Mouse (Mus musculus) midbrain, embryonic 13.5 days (tissue): ENCODE measurements around the gene Bcan. TPM values are rescaled to one million over a fixed set of nuclear protein-coding genes. Genes with fewer than 3 reads are reported as not detected.
A peak's percentile ranks its signal among the peaks of the same experiment; 100 is the strongest.

ENCODE experiments used
- ATAC-seq: fragments of 200-750 bp; cut with Nextera tagmentation; 2 replicates; pipeline ENCODE4 v1.8.0; 2017; ENCODE audit warnings: mild to moderate bottlenecking, moderate TSS enrichment, moderate library complexity
- H3K27ac ChIP-seq: fragments of 300-500 bp; sonication (generic); 2 replicates; pipeline ENCODE4 v1.5.1; 2015; ENCODE audit warnings: inconsistent platforms, mild to moderate bottlenecking, moderate library complexity
- H3K27me3 ChIP-seq: fragments of 300-500 bp; sonication (generic); 2 replicates; pipeline ENCODE4 v1.6.1; 2015; ENCODE audit warnings: mild to moderate bottlenecking, inconsistent platforms
- H3K36me3 ChIP-seq: fragments of 300-500 bp; sonication (generic); 2 replicates; pipeline ENCODE4 v1.6.1; 2015; ENCODE audit warnings: mild to moderate bottlenecking, inconsistent platforms
- H3K4me1 ChIP-seq: fragments of 300-500 bp; sonication (generic); replicated peaks from 2 replicates; pipeline ENCODE4 v1.6.1; 2015; ENCODE audit warnings: inconsistent platforms
- H3K4me2 ChIP-seq: fragments of 300-500 bp; sonication (generic); replicated peaks from 2 replicates; pipeline ENCODE4 v1.6.1; 2015; ENCODE audit warnings: moderate library complexity, mild to moderate bottlenecking, inconsistent platforms
- H3K4me3 ChIP-seq: fragments of 300-500 bp; sonication (generic); replicated peaks from 2 replicates; pipeline ENCODE4 v1.5.1; 2015; ENCODE audit warnings: mild to moderate bottlenecking, inconsistent platforms
- H3K9ac ChIP-seq: fragments of 300-500 bp; sonication (generic); replicated peaks from 2 replicates; pipeline ENCODE4 v1.6.1; 2015; ENCODE audit warnings: mild to moderate bottlenecking, inconsistent platforms
- H3K9me3 ChIP-seq: fragments of 300-500 bp; sonication (generic); 2 replicates; pipeline ENCODE4 v1.6.1; 2016; ENCODE audit warnings: mild to moderate bottlenecking, inconsistent platforms
- WGBS: fragments of 180-500 bp; shearing (Covaris S2); methylation state at CpG from one replicate; pipeline ENCODE4 v1.1.7; 2015; 5-methylcytosine and 5-hydroxymethylcytosine counted together
- polyA plus RNA-seq: library from polyadenylated mRNA; unstranded; fragments of >200 nt; fragmentation: Nextera tagmentation; extraction: Ambion mirVana; gene quantifications from 2 replicates; pipeline ENCODE4 v1.2.1, GENCODE M21; 2015

Gene Bcan
- polyA plus RNA-seq, 1 experiment from 2014 or later = 10.1 TPM

DNA sequence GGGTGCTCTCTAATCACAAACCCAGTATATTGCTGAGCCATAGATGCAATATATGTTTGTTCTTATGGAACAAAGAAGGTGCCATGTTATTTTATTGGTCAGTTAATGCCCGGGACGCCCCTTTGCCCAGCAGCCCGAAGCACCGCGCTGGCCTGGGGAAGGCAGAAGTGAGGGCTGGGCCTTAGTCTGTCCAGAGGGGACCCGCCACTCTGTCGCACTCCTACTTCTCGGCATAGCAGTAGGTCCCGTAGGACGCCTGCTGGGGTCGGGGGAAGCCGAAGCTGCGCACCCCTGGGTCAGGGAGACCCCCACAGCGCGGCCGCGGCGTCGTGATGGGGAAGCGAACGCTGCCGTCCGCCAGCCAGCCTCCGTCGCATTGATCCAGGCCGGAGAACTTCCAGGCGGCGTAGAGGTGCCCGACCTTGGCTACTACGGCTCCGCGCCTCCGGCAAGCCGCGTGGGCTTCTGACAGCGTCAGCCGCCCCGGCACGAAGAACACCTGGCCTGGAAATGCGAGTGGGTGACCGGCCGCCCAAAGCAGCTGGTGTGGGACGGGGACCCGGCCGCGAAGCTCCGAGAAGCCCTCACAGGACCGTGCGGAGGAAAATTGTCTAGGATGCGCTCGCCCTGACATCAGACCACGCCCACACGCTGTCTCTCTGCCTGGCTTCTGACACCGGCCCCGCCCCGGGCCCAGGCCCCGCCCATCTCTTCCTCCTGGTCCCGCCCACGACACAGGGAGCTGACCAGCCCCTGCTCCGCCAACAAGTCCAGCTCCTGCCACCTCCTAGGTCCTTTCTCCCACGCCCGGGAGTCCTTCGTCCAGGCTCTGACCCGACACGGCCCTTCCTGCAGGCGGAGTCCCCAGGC, 22.5 kb upstream of the Bcan start:
- Histone ChIP-seq H3K27me3 (peaks cover 83% of the 10 kb centered on the region), H3K9me3 (0 out of 2 replicates have a peak, but pooled peaks cover 4% of the 10 kb centered on the region), H3K4me2 (peak overlapping the region; percentile 95), H3K36me3 (no peaks in the 10 kb centered on the region), H3K4me3 (peak overlapping the region; percentile 57), H3K9ac (peak overlapping the region; percentile 61), H3K4me1 (peaks cover 22% of the 10 kb centered on the region), H3K27ac (no peak overlapping the region)
- under 1% methylated on average over 62 of the region's 66 CpGs for WGBS
- ATAC-seq = peak; percentile 86

DNA sequence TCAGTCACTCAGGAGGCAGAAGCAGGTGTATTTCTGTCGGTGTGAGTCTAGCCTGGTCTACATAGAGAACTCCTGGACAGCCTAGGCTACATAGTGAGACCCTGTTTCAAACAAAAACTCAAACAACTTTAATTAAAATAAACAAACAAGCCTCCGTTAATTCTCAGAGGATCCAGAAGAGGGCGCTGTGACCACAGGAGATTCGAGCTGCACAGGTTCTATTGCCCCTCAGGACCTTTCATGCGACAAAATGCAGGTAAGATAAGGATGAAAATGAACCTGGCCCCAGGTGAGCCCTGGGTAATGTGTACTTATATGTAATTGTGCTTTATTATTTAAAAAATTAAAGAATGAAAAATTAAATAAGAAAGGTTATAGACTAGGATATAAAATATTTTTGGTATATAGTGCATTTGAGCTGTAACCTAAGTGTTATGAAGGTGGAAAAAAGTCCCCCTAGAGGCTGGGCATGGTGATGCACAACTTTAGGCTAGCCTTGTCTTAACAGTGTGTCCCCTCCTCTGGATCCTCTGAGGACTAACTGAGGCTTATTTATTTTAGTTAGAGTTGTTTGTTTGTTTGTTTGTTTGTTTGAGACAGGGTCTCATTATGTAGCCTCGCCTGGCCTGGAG, 10.7 kb upstream of the Bcan start:
- no peaks in the 10 kb centered on the region for H3K9me3 ChIP-seq
- no peak for ATAC-seq
- no peak overlapping the region for H3K9ac ChIP-seq
- H3K4me1 ChIP-seq = no peaks in the 10 kb centered on the region
- no peak overlapping the region for H3K27ac ChIP-seq
- H3K4me2 ChIP-seq = no peak overlapping the region
- H3K36me3 ChIP-seq = no peaks in the 10 kb centered on the region
- peaks cover 4% of the 10 kb centered on the region for H3K27me3 ChIP-seq
- WGBS = 9% methylated on average over 6 of the region's 6 CpGs
- no peak overlapping the region for H3K4me3 ChIP-seq

DNA sequence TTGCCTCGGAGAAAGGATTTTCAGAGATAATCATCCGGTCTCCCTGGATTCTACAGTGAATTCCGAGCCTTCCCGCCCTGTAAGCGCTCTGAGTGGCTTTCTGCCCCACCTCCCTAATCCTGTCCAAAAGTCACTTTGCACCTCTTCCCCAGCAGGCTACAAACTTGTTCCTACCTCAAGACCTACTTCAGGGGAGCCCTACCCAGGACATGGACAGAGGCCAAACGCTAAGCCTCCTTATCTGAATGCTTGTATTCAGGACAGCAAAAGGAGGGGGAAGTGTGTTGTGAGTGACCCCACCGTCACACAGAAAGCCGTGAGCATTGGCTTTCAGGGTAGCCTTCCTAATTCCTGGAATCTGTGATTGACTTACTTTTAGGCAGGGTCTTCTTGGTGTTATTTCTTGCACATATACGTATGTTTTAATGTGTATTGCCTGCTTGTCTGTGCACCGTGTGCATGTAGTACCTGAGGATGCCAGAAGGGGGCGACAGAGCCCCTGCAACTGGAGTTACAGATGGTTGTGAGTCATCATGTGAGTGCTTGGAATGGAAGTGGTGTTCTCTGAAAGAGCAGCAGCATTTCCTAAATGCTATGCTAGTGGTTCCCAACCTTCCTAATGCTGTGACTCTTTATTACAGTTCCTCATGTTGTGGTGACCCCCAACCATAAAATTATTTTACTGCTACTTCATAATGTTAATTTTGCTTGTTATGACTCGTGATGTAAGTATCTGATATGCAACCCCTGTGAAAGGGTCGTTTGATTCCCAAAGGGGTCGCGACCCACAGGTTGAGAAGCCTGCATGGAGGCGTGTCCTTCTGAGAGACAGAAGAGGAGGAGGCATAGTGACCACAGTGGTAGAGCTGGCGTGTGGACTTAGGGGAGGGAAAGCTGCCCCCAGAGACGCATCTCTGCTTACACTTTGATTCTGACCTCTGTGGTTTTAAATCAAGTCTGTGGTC, 6.1 kb upstream of the Bcan start:
- H3K4me2 ChIP-seq = no peak overlapping the region
- H3K4me1 ChIP-seq = peaks cover 9% of the 10 kb centered on the region; the same call in 1 of the 2 replicates
- H3K9me3 ChIP-seq = no peaks in the 10 kb centered on the region
- WGBS = 84% methylated on average over 18 of the region's 18 CpGs
- H3K9ac ChIP-seq = no peak overlapping the region
- ATAC-seq = no peak
- no peaks in the 10 kb centered on the region for H3K36me3 ChIP-seq
- H3K4me3 ChIP-seq = no peak overlapping the region
- peaks cover 38% of the 10 kb centered on the region for H3K27me3 ChIP-seq
- H3K27ac ChIP-seq = no peak overlapping the region

DNA sequence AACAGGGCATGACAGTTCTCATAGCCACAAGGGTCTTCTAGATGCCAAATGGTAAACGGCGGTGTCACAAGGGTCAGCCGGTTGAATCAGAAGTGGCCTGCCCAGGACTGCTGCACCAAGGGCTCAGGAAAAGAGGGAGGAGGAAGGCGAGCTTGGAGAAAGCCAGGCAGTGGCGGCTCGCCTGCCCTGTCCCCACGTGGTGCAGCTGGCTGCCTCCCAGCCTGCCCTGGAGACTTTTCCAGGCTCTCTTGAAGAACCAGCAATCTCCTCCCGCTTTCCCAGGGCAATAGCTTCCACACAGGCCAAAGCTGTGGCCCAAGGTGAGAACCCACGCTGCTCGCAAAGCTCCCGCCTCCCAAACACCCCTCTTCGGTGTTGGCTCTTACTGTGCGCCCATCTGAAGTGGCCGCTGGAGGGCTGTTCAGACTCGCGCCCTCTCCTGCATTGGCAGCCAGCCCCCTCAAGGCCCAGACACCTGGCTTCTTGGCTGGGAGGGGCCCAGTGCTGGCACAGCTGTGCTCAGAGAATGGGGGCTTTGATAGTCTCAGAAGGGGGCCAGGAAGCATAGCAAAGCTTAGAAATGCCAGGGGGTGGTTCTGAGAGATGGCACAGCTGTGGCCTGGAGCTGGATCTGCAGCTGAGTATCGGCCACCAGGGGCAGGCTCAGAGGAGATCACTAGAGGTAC, 2.4 kb upstream of the Bcan start:
- no peak overlapping the region for H3K4me2 ChIP-seq
- peaks cover 38% of the 10 kb centered on the region for H3K4me1 ChIP-seq
- no peak overlapping the region for H3K4me3 ChIP-seq
- peak; percentile 31; the same call in 1 of the 2 replicates for ATAC-seq
- H3K27ac ChIP-seq = no peak overlapping the region
- H3K36me3 ChIP-seq = no peaks in the 10 kb centered on the region
- H3K9me3 ChIP-seq = no peaks in the 10 kb centered on the region
- H3K9ac ChIP-seq = no peak overlapping the region
- 3% methylated on average over 17 of the region's 17 CpGs for WGBS
- peaks cover 71% of the 10 kb centered on the region for H3K27me3 ChIP-seq

DNA sequence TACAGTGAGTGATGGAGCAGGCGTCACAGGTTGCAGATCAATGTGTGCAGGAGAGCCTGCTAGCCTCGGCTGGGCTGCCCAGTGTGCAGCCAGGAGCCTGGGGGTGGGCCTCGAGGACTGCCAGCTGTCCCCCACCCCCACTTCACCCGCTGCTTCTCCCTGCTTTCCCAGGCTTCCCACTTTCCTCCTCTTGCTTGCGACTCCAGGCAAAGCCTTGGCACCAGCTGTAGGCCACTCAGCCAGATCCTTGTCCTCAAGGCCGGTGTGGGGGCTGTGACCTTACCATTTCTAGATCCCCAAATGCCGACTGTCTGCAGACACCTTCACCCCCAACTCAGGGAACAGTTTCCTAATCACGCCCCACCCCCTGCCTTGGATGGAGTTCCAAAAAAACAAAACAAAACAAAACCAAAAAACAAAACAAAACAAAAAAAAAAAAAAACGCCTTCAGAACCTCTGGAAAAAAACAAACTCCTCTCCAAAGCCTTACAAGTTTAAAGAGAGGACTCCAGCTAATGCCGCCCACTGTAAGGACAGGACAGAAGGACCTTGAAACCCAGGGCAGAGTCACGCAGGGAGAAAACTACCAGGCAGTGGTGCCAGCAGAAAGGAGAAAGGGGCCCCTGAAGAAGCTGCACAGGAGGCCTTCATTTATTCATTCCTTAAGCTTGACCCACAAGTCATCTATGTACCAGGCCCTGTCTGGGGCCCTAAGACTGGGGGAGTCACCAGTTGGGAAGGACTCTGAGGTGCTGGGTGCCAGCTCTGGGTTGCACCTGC, 976 bp upstream of the Bcan start:
- Histone ChIP-seq H3K27ac (no peak overlapping the region), H3K9me3 (no peaks in the 10 kb centered on the region), H3K4me1 (peaks cover 49% of the 10 kb centered on the region), H3K36me3 (no peaks in the 10 kb centered on the region), H3K27me3 (peaks cover 85% of the 10 kb centered on the region), H3K4me3 (peak overlapping the region; percentile 40), H3K9ac (no peak overlapping the region), H3K4me2 (peak overlapping the region; percentile 66)
- WGBS = 12% methylated on average over 11 of the region's 11 CpGs
- no peak for ATAC-seq

DNA sequence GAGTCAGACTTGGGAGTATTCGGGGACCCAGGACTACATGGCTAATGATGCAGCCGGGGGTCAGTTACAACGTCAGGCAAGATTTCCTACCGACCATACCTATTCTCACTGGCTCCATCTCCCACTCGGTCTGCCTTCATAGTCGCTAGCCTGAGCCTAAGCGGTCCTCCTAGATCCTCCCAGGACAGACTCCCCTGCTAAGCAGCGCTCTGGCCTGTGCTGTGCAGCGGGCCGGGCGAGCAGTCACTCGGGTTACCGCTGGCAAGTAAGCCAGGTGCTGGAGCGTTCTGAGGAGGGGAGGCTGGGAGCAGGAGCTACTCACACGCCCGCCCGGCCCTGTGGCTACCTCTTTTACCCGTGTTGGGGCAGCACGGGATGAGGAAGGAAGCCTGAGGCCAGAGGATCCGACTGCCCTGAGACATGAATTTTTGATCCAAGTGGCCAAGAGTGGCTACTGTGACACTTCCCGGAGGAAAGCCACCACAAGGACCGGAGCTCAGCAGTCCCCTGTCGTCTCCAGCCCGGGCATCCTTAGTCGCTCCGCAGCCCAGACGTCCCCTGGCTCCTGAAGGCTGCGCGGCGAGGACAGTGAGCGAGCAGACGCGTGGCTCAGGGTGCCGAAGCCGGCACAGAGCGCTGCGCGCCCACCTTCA, 661 bp downstream of the Bcan start:
- WGBS = under 1% methylated on average over 38 of the region's 38 CpGs
- ATAC-seq = no peak

DNA sequence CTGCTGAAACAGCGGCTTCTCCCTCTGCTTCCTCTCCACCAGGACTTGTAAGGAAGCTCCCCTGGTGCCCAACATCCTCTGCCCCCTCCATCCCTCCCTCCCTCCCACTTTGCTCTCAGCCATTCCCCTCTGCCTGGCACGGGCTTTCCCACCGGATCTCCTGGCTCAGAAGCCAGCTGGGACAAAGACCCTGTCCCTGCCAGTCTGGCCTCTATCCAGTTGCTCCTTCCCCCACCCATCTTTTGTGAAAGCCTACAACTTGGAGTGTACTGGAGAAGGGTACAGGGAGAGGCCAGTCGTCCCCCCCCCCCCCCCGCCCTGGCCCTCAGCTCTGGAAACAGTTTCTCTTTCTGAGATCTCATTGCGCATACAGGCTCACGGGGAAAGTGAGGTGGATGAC, 1.3 kb downstream of the Bcan start:
- WGBS = 0% methylated on average over 6 of the region's 7 CpGs
- H3K9ac ChIP-seq = no peak overlapping the region
- H3K27me3 ChIP-seq = peaks cover 100% of the 10 kb centered on the region
- H3K4me1 ChIP-seq = peaks cover 49% of the 10 kb centered on the region
- H3K4me3 ChIP-seq = peak overlapping the region; percentile 40; the same call in 1 of the 2 replicates
- H3K36me3 ChIP-seq = no peaks in the 10 kb centered on the region
- no peak overlapping the region for H3K27ac ChIP-seq
- H3K4me2 ChIP-seq = peak overlapping the region; percentile 66
- ATAC-seq = peak; percentile 38; the same call in 1 of the 2 replicates
- no peaks in the 10 kb centered on the region for H3K9me3 ChIP-seq

More for the DNA sequence above, 661 bp downstream of the Bcan start:
- peaks cover 98% of the 10 kb centered on the region for H3K27me3 ChIP-seq
- peak overlapping the region; percentile 66 for H3K4me2 ChIP-seq
- peak overlapping the region; percentile 50 for H3K9ac ChIP-seq
- H3K27ac ChIP-seq = no peak overlapping the region
- H3K9me3 ChIP-seq = no peaks in the 10 kb centered on the region
- peaks cover 49% of the 10 kb centered on the region for H3K4me1 ChIP-seq
- peak overlapping the region; percentile 40 for H3K4me3 ChIP-seq
- H3K36me3 ChIP-seq = no peaks in the 10 kb centered on the region

DNA sequence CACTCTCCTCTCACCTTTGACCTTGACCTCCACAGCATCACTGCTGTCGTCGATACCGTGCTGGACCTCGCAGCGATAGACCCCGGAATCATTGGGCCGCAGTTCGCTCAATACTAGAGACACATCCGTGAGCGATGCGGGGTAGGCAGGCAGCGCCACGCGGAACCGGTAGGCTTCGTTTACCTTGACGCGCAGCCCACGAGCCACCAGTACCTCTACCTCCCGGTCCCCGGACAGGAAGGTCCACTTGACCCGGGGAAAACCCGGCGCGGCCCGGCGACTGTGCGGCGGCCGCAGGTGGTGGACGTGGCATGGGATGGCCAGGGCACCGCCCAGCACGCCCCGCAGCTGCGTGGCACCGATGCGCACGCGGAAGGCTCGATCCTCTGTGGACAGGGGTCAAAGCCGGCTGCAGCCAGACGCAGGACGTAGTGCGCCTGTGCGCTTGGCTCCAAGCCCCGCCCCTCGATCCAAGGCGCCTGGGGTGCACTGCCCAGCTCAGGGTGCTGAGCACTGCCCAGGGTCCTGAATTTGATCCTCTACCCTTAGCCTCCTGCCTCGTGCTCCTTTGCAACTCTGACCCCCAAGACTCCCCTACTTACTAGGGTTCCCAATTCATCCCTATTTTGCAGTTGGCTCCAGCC, 2.9 kb downstream of the Bcan start:
- peaks cover 42% of the 10 kb centered on the region for H3K4me1 ChIP-seq
- peak overlapping the region; percentile 61 for H3K9ac ChIP-seq
- peak overlapping the region; percentile 44 for H3K4me3 ChIP-seq
- peaks cover 97% of the 10 kb centered on the region for H3K27me3 ChIP-seq
- H3K9me3 ChIP-seq = no peaks in the 10 kb centered on the region
- no peak overlapping the region for H3K27ac ChIP-seq
- no peaks in the 10 kb centered on the region for H3K36me3 ChIP-seq
- peak overlapping the region; percentile 63 for H3K4me2 ChIP-seq
- ATAC-seq = peak; percentile 25
- under 1% methylated on average over 49 of the region's 49 CpGs for WGBS

DNA sequence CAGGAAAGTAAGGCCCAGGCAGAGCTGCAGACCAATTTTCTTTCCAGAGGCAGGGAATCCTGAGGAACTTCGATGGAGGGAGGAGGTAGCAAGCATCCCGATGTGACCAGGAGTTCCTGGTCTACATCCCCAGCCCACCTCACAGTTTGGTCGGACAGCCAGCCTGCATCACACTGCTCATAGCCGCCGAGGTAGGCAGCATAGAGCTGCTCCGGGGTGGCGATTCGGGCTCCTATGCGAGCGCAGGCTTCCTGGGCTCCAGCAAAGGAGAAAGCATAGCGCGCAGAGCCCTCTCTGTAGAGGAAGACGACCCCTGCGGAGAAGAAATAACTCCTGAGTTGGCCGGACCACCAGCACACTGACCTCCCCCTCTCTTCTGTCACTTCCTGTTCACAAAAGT, 3.6 kb downstream of the Bcan start:
- Histone ChIP-seq H3K36me3 (no peaks in the 10 kb centered on the region), H3K9me3 (no peaks in the 10 kb centered on the region), H3K4me2 (peak overlapping the region; percentile 63), H3K4me1 (peaks cover 40% of the 10 kb centered on the region), H3K27ac (no peak overlapping the region), H3K4me3 (peak overlapping the region; percentile 44), H3K27me3 (peaks cover 96% of the 10 kb centered on the region), H3K9ac (no peak overlapping the region)
- WGBS = under 1% methylated on average over 15 of the region's 15 CpGs
- no peak for ATAC-seq

DNA sequence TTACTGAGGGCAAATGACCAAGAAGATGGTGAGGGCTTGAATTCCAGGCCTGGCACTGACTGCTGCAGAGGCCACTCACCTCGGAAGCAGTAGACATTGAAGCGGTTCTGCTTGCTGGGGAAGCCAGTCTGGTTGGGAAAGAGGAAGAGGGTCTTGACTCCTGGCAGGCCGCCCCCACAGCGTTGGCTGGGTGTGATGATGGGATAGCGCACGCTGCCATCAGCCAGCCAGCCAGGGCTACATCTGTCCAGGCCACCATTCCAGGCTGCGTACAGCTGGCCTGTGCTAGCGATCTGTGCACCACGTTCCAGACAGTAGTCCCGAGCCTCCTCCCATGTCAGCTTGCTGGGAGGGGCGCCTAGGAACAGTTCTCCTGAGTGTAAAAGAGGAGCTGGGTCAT, 4.7 kb downstream of the Bcan start:
- ATAC-seq = no peak
- no peak overlapping the region for H3K4me3 ChIP-seq
- no peaks in the 10 kb centered on the region for H3K36me3 ChIP-seq
- H3K4me1 ChIP-seq = peaks cover 34% of the 10 kb centered on the region
- no peak overlapping the region for H3K27ac ChIP-seq
- H3K9ac ChIP-seq = no peak overlapping the region
- peaks cover 94% of the 10 kb centered on the region for H3K27me3 ChIP-seq
- H3K4me2 ChIP-seq = no peak overlapping the region
- 28% methylated on average over 11 of the region's 11 CpGs for WGBS
- no peaks in the 10 kb centered on the region for H3K9me3 ChIP-seq
